Mouse (Mus musculus): ENCODE measurements around the gene Celsr1.
A peak's percentile ranks its signal among the peaks of the same experiment; 100 is the strongest.
"Not testable (repeated sequence)": the region's sequence is repeated elsewhere in the genome, so short reads cannot be mapped to it uniquely, and the experiment has no call there.

Gene Celsr1

GRCm38 (mm10) chr15:85885606-85886005, 148.0 kb downstream of the Celsr1 start:
- no peak for DNase-seq

- no peak for DNase-seq
Observed at GRCm38 (mm10) chr15:85879498-85879895, 154.1 kb downstream of the Celsr1 start.

- DNase-seq, result peak; percentile 91
Observed at GRCm38 (mm10) chr15:85878848-85879497, 154.6 kb downstream of the Celsr1 start, which contains the start of gene Trmu. Gene Trmu (plus strand): TSS chr15:85879312.

- no peak for DNase-seq
Observed at GRCm38 (mm10) chr15:85877336-85877735, 156.2 kb downstream of the Celsr1 start.

GRCm38 (mm10) chr15:85867696-85868095, 165.9 kb downstream of the Celsr1 start:
- peak; percentile 72 for DNase-seq

GRCm38 (mm10) chr15:85865913-85866312, 167.7 kb downstream of the Celsr1 start:
- DNase-seq, result not testable (repeated sequence)

GRCm38 (mm10) chr15:85859490-85860031, 174.0 kb downstream of the Celsr1 start, which contains the start of gene Gtse1:
Gene Gtse1 (plus strand): TSS chr15:85859745.
- peak; percentile 92 for DNase-seq

GRCm38 (mm10) chr15:85858980-85859489, 174.5 kb downstream of the Celsr1 start:
- DNase-seq, result no peak

- no peak for DNase-seq
Observed at GRCm38 (mm10) chr15:85851656-85852392, 181.8 kb downstream of the Celsr1 start.

Data from right cerebral cortex, postnatal 14 days (tissue).